Mouse (Mus musculus): ENCODE data around the gene Pbx2. TPM values are rescaled to one million over a fixed set of nuclear protein-coding genes. Genes with fewer than 3 reads are reported as not detected.

Pbx2 gene
- polyA plus RNA-seq, 1 experiment from 2014 or later: 17.5 TPM

DNA sequence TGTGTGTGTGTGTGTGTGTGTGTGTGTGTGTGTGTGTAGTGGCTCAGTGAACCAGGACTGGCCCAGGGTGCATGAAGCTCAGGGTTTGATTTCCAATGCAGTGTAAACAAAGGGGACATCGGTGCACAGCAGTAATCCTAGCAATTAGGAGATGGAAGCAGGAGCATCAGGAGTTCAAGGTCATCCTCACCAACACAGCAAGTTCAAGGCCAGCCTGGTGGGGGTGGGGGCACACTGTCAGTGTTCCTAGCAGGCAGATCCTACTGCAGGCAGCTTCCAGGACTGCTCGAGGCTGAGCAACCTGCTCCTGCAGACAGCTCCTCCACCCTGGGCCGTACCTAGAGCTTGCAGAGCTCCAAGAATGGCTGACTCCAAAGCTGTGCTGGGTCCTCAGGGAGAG, 28.5 kb upstream of the Pbx2 start:
- Histone ChIP-seq H3K9me3 (replicated peaks) (no peaks in the 10 kb centered on the region), H3K27ac (replicated peaks) (no peak overlapping the region), H3K27me3 (ENCODE audit: low read depth, poor library complexity, severe bottlenecking) (no peaks in the 10 kb centered on the region), H3K4me1 (peaks cover 15% of the 10 kb centered on the region), H3K4me3 (no peak overlapping the region), H3K36me3 (no peaks in the 10 kb centered on the region)
- no peak for DNase-seq (ENCODE audit: low spot score)
- 71% methylated on average over 3 of the region's 3 CpGs for WGBS

DNA sequence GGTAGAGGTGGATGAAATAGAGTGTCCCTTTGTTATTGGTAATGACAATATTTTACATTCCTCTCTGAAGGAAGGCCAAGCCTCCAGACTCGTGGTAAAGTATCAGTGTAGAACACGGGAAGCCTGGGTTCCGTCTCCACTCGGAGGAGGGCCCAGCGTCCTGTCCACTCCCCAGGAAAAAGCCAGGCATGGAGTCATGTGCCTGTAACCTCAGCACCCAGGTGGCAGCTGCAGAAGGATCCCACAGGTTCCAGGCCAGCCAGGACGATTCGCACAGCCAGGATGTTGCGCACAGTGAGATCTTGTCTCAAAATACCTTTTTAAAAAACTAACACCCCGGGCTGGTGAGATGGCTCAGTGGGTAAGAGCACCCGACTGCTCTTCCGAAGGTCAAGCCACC, 27.7 kb upstream of the Pbx2 start:
- Histone ChIP-seq H3K27ac (replicated peaks) (no peak overlapping the region), H3K36me3 (no peaks in the 10 kb centered on the region), H3K9me3 (replicated peaks) (no peaks in the 10 kb centered on the region), H3K4me1 (peaks cover 15% of the 10 kb centered on the region), H3K4me3 (no peak overlapping the region), H3K27me3 (ENCODE audit: low read depth, poor library complexity, severe bottlenecking) (no peaks in the 10 kb centered on the region)
- DNase-seq (ENCODE audit: low spot score): no peak
- WGBS: 75% methylated on average over 11 of the region's 11 CpGs

DNA sequence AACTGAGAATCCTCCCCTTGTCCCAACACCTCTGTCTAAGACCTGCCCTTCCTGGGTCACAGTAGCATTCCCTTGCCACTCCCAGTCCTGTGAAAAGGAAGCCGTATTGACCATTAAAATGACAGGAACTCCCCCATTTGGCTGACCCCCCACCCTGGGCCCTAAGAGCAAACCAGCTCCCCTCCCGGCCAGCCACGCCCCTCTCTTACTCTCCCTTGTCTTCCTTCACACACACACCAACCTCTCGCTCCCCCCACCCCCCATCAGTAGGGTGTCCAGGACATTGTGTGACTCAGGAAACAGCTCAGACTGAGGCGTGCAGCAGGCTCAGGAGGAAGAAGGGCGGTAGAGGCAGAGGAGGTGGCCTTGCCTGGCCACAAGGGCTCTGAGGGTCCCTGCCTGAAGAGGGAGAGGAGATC, 27.1 kb upstream of the Pbx2 start, which contains the start of gene Notch4:
TSS of gene Notch4 (plus strand) at position 266 of the 419 bp plus-strand sequence.
- no peaks in the 10 kb centered on the region for H3K9me3 ChIP-seq (replicated peaks)
- peak within 1 kb of the TSS; percentile 20 for H3K4me3 ChIP-seq
- H3K27me3 ChIP-seq (ENCODE audit: low read depth, poor library complexity, severe bottlenecking): no peaks in the 10 kb centered on the region
- 12% methylated on average over 6 of the region's 6 CpGs for WGBS
- H3K4me1 ChIP-seq: peaks cover 15% of the 10 kb centered on the region
- H3K27ac ChIP-seq (replicated peaks): peak within 1 kb of the TSS; percentile 63
- no peak for DNase-seq (ENCODE audit: low spot score)
- no peaks in the 10 kb centered on the region for H3K36me3 ChIP-seq

DNA sequence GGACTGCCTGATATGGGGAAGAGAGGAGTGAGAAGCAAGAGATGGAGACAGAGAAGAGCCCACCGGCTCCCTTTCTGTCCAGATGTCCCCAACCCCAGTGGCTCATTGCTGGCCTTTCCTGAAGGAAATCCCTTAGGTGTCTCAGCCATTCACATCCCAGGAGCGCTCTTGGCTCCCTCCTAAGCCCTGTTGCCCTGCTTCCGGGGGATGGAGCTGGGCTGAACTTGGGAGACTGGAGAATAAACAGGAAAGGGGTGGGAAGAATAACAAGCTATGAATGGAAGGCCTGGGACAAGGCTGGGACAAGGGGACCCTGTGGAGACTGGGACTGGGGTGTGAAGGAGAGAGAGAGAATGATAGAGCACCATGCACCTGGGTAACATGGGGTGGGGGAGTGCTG, 26.3 kb upstream of the Pbx2 start:
- no peaks in the 10 kb centered on the region for H3K9me3 ChIP-seq (replicated peaks)

DNA sequence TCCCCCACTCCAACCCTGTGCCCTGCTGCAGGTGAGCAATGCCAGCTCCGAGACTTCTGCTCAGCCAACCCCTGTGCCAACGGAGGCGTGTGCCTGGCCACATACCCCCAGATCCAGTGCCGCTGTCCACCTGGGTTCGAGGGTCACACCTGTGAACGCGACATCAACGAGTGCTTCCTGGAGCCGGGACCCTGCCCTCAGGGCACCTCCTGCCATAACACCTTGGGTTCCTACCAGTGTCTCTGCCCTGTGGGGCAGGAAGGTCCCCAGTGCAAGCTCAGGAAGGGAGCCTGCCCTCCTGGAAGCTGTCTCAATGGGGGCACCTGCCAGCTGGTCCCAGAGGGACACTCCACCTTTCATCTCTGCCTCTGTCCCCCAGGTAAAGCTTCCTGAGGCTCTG, 23.8 kb upstream of the Pbx2 start:
- 68% methylated on average over 9 of the region's 9 CpGs for WGBS
- no peak for DNase-seq (ENCODE audit: low spot score)
- Histone ChIP-seq H3K27ac (replicated peaks) (no peak overlapping the region), H3K27me3 (ENCODE audit: low read depth, poor library complexity, severe bottlenecking) (no peaks in the 10 kb centered on the region), H3K36me3 (no peaks in the 10 kb centered on the region), H3K4me1 (peaks cover 18% of the 10 kb centered on the region), H3K9me3 (replicated peaks) (no peaks in the 10 kb centered on the region), H3K4me3 (no peak overlapping the region)

More for the DNA sequence above, 26.3 kb upstream of the Pbx2 start:
- H3K27ac ChIP-seq (replicated peaks): peak overlapping the region; percentile 63; the same call in 1 of the 2 replicates
- no peaks in the 10 kb centered on the region for H3K36me3 ChIP-seq
- H3K4me3 ChIP-seq: peak overlapping the region; percentile 20
- peaks cover 15% of the 10 kb centered on the region for H3K4me1 ChIP-seq
- WGBS: 58% methylated on average over 3 of the region's 3 CpGs
- H3K27me3 ChIP-seq (ENCODE audit: low read depth, poor library complexity, severe bottlenecking): no peaks in the 10 kb centered on the region
- no peak for DNase-seq (ENCODE audit: low spot score)

DNA sequence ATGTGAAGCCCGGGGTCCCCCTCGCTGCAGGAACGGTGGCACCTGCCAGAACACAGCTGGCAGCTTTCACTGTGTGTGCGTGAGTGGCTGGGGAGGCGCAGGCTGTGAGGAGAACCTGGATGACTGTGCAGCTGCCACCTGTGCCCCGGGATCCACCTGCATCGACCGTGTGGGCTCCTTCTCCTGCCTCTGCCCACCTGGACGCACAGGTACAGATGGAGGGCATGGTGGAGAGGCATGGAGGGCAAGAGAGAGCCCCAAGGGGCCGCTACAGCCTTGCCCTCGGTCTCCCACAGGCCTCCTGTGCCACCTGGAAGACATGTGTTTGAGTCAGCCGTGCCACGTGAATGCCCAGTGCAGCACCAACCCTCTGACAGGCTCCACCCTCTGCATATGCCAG, 22.6 kb upstream of the Pbx2 start:
- no peak overlapping the region for H3K27ac ChIP-seq (replicated peaks)
- 83% methylated on average over 13 of the region's 13 CpGs for WGBS
- H3K27me3 ChIP-seq (ENCODE audit: low read depth, poor library complexity, severe bottlenecking): no peaks in the 10 kb centered on the region
- no peaks in the 10 kb centered on the region for H3K36me3 ChIP-seq
- no peaks in the 10 kb centered on the region for H3K9me3 ChIP-seq (replicated peaks)
- peaks cover 24% of the 10 kb centered on the region for H3K4me1 ChIP-seq
- DNase-seq (ENCODE audit: low spot score): no peak
- no peak overlapping the region for H3K4me3 ChIP-seq

DNA sequence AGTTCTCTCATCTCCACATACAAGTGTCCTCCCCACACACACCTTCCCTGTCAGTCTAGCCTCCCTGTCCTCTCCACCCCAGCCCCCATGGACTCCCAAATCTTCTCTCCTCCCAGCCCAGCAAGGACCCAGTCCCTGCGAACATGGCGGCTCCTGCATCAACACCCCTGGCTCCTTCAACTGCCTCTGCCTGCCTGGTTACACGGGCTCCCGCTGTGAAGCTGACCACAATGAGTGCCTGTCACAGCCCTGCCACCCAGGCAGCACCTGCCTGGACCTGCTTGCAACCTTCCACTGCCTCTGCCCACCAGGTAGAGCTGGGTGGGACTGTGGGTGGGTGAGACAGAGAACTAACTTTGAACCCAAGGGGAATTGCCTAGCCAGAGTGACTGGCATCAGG, 21.1 kb upstream of the Pbx2 start:
- H3K27ac ChIP-seq (replicated peaks): no peak overlapping the region
- DNase-seq (ENCODE audit: low spot score): no peak
- H3K4me1 ChIP-seq: peaks cover 13% of the 10 kb centered on the region
- no peak overlapping the region for H3K4me3 ChIP-seq
- no peaks in the 10 kb centered on the region for H3K27me3 ChIP-seq (ENCODE audit: low read depth, poor library complexity, severe bottlenecking)
- H3K36me3 ChIP-seq: no peaks in the 10 kb centered on the region
- WGBS: 67% methylated on average over 4 of the region's 4 CpGs
- no peaks in the 10 kb centered on the region for H3K9me3 ChIP-seq (replicated peaks)

DNA sequence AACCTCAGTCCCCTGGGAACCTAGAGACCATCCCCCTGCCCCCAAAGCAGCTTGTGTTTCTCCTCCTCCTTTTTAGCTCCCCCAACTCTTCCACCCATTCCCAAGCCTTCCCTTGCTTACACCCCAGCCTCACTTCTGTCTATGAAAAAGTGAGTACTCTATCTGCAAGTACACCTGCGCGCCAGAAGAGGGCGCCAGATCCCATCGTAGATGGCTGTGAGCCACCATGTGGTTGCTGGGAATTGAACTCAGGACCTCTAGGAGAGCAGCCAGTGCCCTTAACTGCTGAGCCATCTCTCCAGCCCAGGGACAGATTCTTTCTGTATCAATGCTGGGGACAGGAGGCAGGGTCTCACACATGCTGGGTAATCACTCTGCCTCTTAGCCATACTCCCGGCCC, 19.2 kb upstream of the Pbx2 start:
- Histone ChIP-seq H3K27ac (replicated peaks) (peak overlapping the region; percentile 49; the same call in 1 of the 2 replicates), H3K27me3 (ENCODE audit: low read depth, poor library complexity, severe bottlenecking) (no peaks in the 10 kb centered on the region), H3K9me3 (replicated peaks) (no peaks in the 10 kb centered on the region), H3K4me3 (0 out of 2 replicates have a peak overlapping the region, but pooled peaks have one; percentile 12), H3K36me3 (no peaks in the 10 kb centered on the region), H3K4me1 (peaks cover 13% of the 10 kb centered on the region)
- no peak for DNase-seq (ENCODE audit: low spot score)
- WGBS: 11% methylated on average over 5 of the region's 5 CpGs

DNA sequence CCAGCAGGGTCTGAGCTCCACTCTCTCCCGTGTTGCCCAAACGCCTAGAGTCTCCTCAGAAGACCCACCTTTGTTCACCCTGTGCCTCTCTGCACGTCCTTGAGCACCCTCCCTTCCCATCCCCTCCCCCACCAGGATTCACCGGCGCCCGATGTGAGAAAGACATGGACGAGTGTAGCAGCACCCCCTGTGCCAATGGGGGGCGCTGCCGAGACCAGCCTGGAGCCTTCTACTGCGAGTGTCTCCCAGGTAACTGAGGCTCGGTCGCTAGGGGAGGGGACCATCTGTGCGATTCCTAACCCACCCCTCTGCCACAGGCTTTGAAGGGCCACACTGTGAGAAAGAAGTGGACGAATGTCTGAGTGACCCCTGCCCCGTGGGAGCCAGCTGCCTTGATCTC, 18.7 kb upstream of the Pbx2 start:
- Histone ChIP-seq H3K27ac (replicated peaks) (peak overlapping the region; percentile 49; the same call in 1 of the 2 replicates), H3K9me3 (replicated peaks) (no peaks in the 10 kb centered on the region), H3K4me3 (0 out of 2 replicates have a peak overlapping the region, but pooled peaks have one; percentile 12), H3K36me3 (no peaks in the 10 kb centered on the region), H3K27me3 (ENCODE audit: low read depth, poor library complexity, severe bottlenecking) (no peaks in the 10 kb centered on the region), H3K4me1 (peaks cover 13% of the 10 kb centered on the region)
- no peak for DNase-seq (ENCODE audit: low spot score)
- WGBS: 11% methylated on average over 15 of the region's 15 CpGs

DNA sequence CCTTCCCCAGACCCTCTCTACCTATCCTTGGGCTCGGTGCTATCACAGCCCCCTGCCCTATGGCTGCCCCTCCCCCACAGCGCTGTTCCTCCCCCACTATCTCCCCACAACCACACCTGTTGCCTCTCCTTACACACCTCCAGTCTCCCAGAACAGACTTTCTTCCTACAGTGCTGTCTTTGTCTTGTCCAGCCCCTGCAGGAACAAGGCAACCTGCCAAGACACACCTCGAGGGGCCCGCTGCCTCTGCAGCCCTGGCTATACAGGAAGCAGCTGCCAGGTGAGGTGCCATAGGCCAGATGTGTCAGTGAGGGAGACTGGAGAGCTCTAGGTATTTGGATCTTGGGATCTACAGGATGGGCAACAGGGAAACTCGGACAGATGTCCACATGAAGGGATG, 14.5 kb upstream of the Pbx2 start:
- Histone ChIP-seq H3K9me3 (replicated peaks) (no peaks in the 10 kb centered on the region), H3K27ac (replicated peaks) (no peak overlapping the region)
- 73% methylated on average over 5 of the region's 5 CpGs for WGBS

DNA sequence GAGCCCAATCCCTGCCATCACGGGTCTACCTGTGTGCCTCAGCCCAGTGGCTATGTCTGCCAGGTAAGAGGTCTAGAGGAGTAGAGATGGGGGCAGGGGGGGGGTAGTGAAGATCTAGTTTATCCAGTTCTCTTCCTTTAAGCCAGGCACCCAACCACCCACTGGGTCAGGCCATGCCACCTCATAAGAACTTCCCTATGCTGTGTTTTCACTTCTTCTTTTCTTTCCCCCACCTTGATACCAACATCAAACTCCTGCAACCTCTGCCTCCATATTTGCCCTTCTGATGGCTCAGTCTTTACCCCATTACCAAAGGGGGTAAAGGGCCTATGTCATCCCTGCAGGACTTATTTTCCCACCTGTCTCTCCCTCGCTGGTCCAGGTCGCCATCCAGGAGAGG, 13.0 kb upstream of the Pbx2 start:
- H3K4me3 ChIP-seq: no peak overlapping the region
- H3K36me3 ChIP-seq: no peaks in the 10 kb centered on the region
- H3K9me3 ChIP-seq (replicated peaks): no peaks in the 10 kb centered on the region
- no peaks in the 10 kb centered on the region for H3K27me3 ChIP-seq (ENCODE audit: low read depth, poor library complexity, severe bottlenecking)
- WGBS: 86% methylated on average over 3 of the region's 3 CpGs
- H3K4me1 ChIP-seq: 0 out of 2 replicates have a peak, but pooled peaks cover 5% of the 10 kb centered on the region
- H3K27ac ChIP-seq (replicated peaks): no peak overlapping the region
- no peak for DNase-seq (ENCODE audit: low spot score)

More for the DNA sequence above, 14.5 kb upstream of the Pbx2 start:
- H3K4me3 ChIP-seq: no peak overlapping the region
- no peak for DNase-seq (ENCODE audit: low spot score)
- H3K27me3 ChIP-seq (ENCODE audit: low read depth, poor library complexity, severe bottlenecking): no peaks in the 10 kb centered on the region
- H3K4me1 ChIP-seq: peaks cover 9% of the 10 kb centered on the region
- no peaks in the 10 kb centered on the region for H3K36me3 ChIP-seq

DNA sequence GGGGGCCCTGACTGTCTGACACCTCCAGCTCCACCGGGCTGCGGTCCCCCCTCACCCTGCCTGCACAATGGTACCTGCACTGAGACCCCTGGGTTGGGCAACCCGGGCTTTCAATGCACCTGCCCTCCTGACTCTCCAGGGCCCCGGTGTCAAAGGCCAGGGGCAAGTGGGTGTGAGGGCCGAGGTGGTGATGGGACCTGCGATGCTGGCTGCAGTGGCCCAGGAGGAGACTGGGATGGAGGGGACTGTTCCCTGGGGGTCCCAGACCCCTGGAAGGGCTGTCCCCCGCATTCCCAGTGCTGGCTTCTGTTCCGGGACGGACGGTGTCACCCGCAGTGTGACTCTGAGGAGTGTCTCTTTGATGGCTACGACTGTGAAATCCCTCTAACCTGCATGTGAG, 8.5 kb upstream of the Pbx2 start:
- Histone ChIP-seq H3K27me3 (ENCODE audit: low read depth, poor library complexity, severe bottlenecking) (no peaks in the 10 kb centered on the region), H3K9me3 (replicated peaks) (no peaks in the 10 kb centered on the region), H3K4me3 (no peak overlapping the region), H3K36me3 (no peaks in the 10 kb centered on the region), H3K27ac (replicated peaks) (peak overlapping the region; percentile 68), H3K4me1 (peaks cover 35% of the 10 kb centered on the region)
- DNase-seq (ENCODE audit: low spot score): no peak
- 88% methylated on average over 12 of the region's 12 CpGs for WGBS

DNA sequence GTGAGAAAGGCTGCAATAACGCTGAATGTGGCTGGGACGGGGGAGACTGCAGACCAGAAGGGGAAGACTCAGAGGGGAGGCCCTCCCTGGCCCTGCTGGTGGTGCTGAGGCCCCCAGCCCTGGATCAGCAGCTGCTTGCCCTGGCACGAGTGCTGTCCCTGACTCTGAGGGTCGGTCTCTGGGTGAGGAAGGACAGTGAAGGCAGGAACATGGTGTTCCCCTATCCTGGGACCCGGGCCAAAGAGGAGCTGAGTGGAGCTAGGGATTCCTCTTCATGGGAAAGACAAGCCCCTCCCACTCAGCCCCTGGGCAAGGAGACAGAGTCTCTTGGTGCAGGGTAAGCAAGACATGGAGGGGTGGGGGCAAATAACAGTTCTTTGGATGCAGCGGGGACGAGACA, 7.7 kb upstream of the Pbx2 start:
- 58% methylated on average over 7 of the region's 7 CpGs for WGBS
- Histone ChIP-seq H3K4me3 (peak overlapping the region; percentile 3; the same call in 1 of the 2 replicates), H3K27ac (replicated peaks) (peak overlapping the region; percentile 69)

DNA sequence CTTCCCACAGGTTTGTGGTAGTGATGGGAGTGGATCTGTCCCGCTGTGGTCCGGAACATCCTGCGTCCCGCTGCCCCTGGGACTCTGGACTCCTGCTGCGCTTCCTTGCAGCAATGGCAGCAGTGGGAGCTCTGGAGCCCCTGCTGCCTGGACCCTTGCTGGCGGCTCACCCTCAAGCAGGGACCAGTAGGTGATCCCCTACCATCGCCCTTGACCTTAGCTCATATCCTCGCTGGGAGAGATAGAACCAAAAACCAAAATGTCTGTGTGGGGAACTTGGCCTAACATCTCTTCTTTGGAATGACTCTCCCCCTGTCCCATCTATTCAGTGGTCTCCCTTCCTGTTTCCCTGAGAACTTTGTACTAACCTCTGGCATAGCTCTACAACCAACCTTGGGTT, 7.2 kb upstream of the Pbx2 start:
- no peak overlapping the region for H3K4me3 ChIP-seq
- DNase-seq (ENCODE audit: low spot score): no peak
- H3K27ac ChIP-seq (replicated peaks): peak overlapping the region; percentile 69
- H3K4me1 ChIP-seq: peaks cover 48% of the 10 kb centered on the region
- no peaks in the 10 kb centered on the region for H3K36me3 ChIP-seq
- no peaks in the 10 kb centered on the region for H3K9me3 ChIP-seq (replicated peaks)
- no peaks in the 10 kb centered on the region for H3K27me3 ChIP-seq (ENCODE audit: low read depth, poor library complexity, severe bottlenecking)
- WGBS: 76% methylated on average over 8 of the region's 8 CpGs

More for the DNA sequence above, 7.7 kb upstream of the Pbx2 start:
- H3K4me1 ChIP-seq: peaks cover 44% of the 10 kb centered on the region
- no peaks in the 10 kb centered on the region for H3K36me3 ChIP-seq
- no peaks in the 10 kb centered on the region for H3K9me3 ChIP-seq (replicated peaks)
- DNase-seq (ENCODE audit: low spot score): no peak
- no peaks in the 10 kb centered on the region for H3K27me3 ChIP-seq (ENCODE audit: low read depth, poor library complexity, severe bottlenecking)

Data from midbrain, embryonic 10.5 days (tissue).